Mouse (Mus musculus) bone marrow, adult 2 months (tissue): Measurements from ENCODE around the gene Fbh1.

Experiments used
- CTCF ChIP-seq: fragments of 200-500 bp; IDR thresholded peaks from 2 replicates; pipeline ENCODE4 v1.5.1; 2011; ENCODE audit warnings: low read length, control low read depth; ENCODE audit not compliant: control insufficient read depth, insufficient read depth
- POLR2A ChIP-seq: fragments of 200-500 bp; IDR thresholded peaks from 2 replicates; pipeline ENCODE4 v1.6.1; 2011; ENCODE audit warnings: low read depth, mild to moderate bottlenecking, control low read depth, low read length, borderline replicate concordance; ENCODE audit not compliant: control insufficient read depth

- TF ChIP-seq CTCF = no peak
- TF ChIP-seq POLR2A = no peak
These were observed 6.8 kb upstream of the Fbh1 start for GRCm38 (mm10) chr2:11784159-11784558.
